Mouse (Mus musculus): ENCODE measurements at regions not wholly inside any gene's neighbourhood (a gene's known extent, or its start where the extent isn't known, plus 50 kb on each side); places are given as distances from the start of the nearest gene placed in this dataset.

GRCm38 (mm10) chr2:115318551-115318950 is 263.0 kb upstream of the BC052040 start:
- Histone ChIP-seq H3K36me3 (ENCODE audit: control insufficient read depth in 1 of 2, insufficient read depth in 2 of 2, low read length in 2 of 2) (no peaks in the 10 kb centered on the region), H3K79me2 (ENCODE audit: control insufficient read depth, insufficient read depth, low read length, poor library complexity) (no peaks in the 10 kb centered on the region), H3K4me1 (ENCODE audit: control insufficient read depth in 1 of 2, insufficient read depth in 2 of 2, low read length in 2 of 2) (no peaks in the 10 kb centered on the region), H3K27me3 (ENCODE audit: control insufficient read depth in 1 of 2, insufficient read depth in 2 of 2, low read length in 2 of 2) (no peaks in the 10 kb centered on the region), H3K9me3 (replicated peaks; ENCODE audit: insufficient read depth, low read length) (no peaks in the 10 kb centered on the region), H3K27ac (ENCODE audit: control insufficient read depth, low read depth, low read length) (no peak overlapping the region), H3K9ac (ENCODE audit: control insufficient read depth, low read depth, low read length, poor library complexity, severe bottlenecking) (no peak overlapping the region), H3K4me3 (ENCODE audit: control insufficient read depth in 1 of 2, insufficient read depth in 1 of 2, low read depth in 2 of 2, low read length in 2 of 2) (no peak overlapping the region)
- TF ChIP-seq POLR2AphosphoS2 (IDR thresholded peaks at IDR 0.05; ENCODE audit: low read length) (no peak), MAZ (IDR thresholded peaks at IDR 0.05; ENCODE audit: low read depth, low read length) (no peak), ZMIZ1 (IDR thresholded peaks at IDR 0.05; ENCODE audit: low read depth, low read length) (no peak), MYB (IDR thresholded peaks at IDR 0.05; ENCODE audit: low read depth, low read length) (no peak), TAL1 (IDR thresholded peaks at IDR 0.05; ENCODE audit: low read length) (no peak), KAT2A (conservative IDR thresholded peaks at IDR 0.05; ENCODE audit: low read depth, low read length) (no peak), SIN3A (IDR thresholded peaks at IDR 0.05; ENCODE audit: low read length) (no peak), NELFE (IDR thresholded peaks at IDR 0.05; ENCODE audit: low read depth, low read length) (no peak), MAX (IDR thresholded peaks at IDR 0.05; ENCODE audit: low read length) (no peak)
- no peak for DNase-seq (ENCODE audit: low read depth, low spot score)

GRCm38 (mm10) chr2:115322582-115322981 is 258.9 kb upstream of the BC052040 start:
- Histone ChIP-seq H3K36me3 (ENCODE audit: control insufficient read depth in 1 of 2, insufficient read depth in 2 of 2, low read length in 2 of 2) (no peaks in the 10 kb centered on the region), H3K79me2 (ENCODE audit: control insufficient read depth, insufficient read depth, low read length, poor library complexity) (no peaks in the 10 kb centered on the region)
- TF ChIP-seq TCF12 (IDR thresholded peaks at IDR 0.05; ENCODE audit: low read depth, low read length), result no peak
- no peak for TF ChIP-seq MXI1 (IDR thresholded peaks at IDR 0.05; ENCODE audit: low read depth, low read length)
- no peak for TF ChIP-seq CHD2 (IDR thresholded peaks at IDR 0.05; ENCODE audit: low read length)
- no peak for TF ChIP-seq ELF1 (IDR thresholded peaks at IDR 0.05; ENCODE audit: low read depth, low read length)
- TF ChIP-seq POLR2AphosphoS2 (IDR thresholded peaks at IDR 0.05; ENCODE audit: low read length), result no peak
- TF ChIP-seq JUND (IDR thresholded peaks at IDR 0.05; ENCODE audit: low read depth, low read length), result no peak
- TF ChIP-seq HCFC1 (IDR thresholded peaks at IDR 0.05; ENCODE audit: low read depth, low read length), result no peak
- TF ChIP-seq ZNF384 (IDR thresholded peaks at IDR 0.05; ENCODE audit: low read depth, low read length), result no peak
- TF ChIP-seq RCOR1 (IDR thresholded peaks at IDR 0.05; ENCODE audit: low read depth, low read length), result no peak
- TF ChIP-seq CTCF (IDR thresholded peaks at IDR 0.05 in 2 of 3, conservative IDR thresholded peaks at IDR 0.05 in 1 of 3; ENCODE audit: control insufficient read depth in 1 of 3, insufficient read depth in 1 of 3, low read depth in 2 of 3, low read length in 3 of 3, poor library complexity in 1 of 3, severe bottlenecking in 1 of 3), result no peak

More at GRCm38 (mm10) chr2:115322582-115322981, 258.9 kb upstream of the BC052040 start:
- H3K9me3 ChIP-seq (replicated peaks; ENCODE audit: insufficient read depth, low read length), result no peaks in the 10 kb centered on the region
- no peak overlapping the region for H3K9ac ChIP-seq (ENCODE audit: control insufficient read depth, low read depth, low read length, poor library complexity, severe bottlenecking)
- no peak overlapping the region for H3K27ac ChIP-seq (ENCODE audit: control insufficient read depth, low read depth, low read length)
- DNase-seq (ENCODE audit: low read depth, low spot score), result no peak
- H3K4me1 ChIP-seq (ENCODE audit: control insufficient read depth in 1 of 2, insufficient read depth in 2 of 2, low read length in 2 of 2), result no peaks in the 10 kb centered on the region
- H3K4me3 ChIP-seq (ENCODE audit: control insufficient read depth in 1 of 2, insufficient read depth in 1 of 2, low read depth in 2 of 2, low read length in 2 of 2), result no peak overlapping the region
- H3K27me3 ChIP-seq (ENCODE audit: control insufficient read depth in 1 of 2, insufficient read depth in 2 of 2, low read length in 2 of 2), result no peaks in the 10 kb centered on the region

Measured in MEL (cell line).